Mouse (Mus musculus) forebrain, postnatal 0 days (tissue): ENCODE data around the gene Mlc1. TPM values are rescaled to one million over a fixed set of nuclear protein-coding genes. Genes with fewer than 3 reads are reported as not detected.

Source experiments
- ATAC-seq: fragments of 200-750 bp; cut with Nextera tagmentation; 2 replicates; pipeline ENCODE4 v1.8.0; 2017; ENCODE audit warnings: mild to moderate bottlenecking, moderate library complexity
- DNase-seq: peaks from one replicate; pipeline ENCODE4 v3.0.0-alpha.2; 2015
- H3K27ac ChIP-seq: fragments of 300-500 bp; sonication (generic); 2 replicates; pipeline ENCODE4 v1.5.1; 2014; ENCODE audit warnings: low read depth, mild to moderate bottlenecking, antibody characterized with exemption, low read length, moderate library complexity, mixed read lengths
- H3K27me3 ChIP-seq: fragments of 300-500 bp; sonication (generic); 2 replicates; pipeline ENCODE4 v1.6.1; 2014; ENCODE audit warnings: mild to moderate bottlenecking, low read length, mixed read lengths; ENCODE audit not compliant: insufficient read depth
- H3K36me3 ChIP-seq: fragments of 300-500 bp; sonication (generic); 2 replicates; pipeline ENCODE4 v1.6.1; 2014; ENCODE audit warnings: mild to moderate bottlenecking, moderate library complexity; ENCODE audit not compliant: insufficient read depth
- H3K4me1 ChIP-seq: fragments of 300-500 bp; sonication (generic); 2 replicates; pipeline ENCODE4 v1.6.1; 2014; ENCODE audit warnings: antibody characterized with exemption; ENCODE audit not compliant: insufficient read depth
- H3K4me2 ChIP-seq: fragments of 300-500 bp; sonication (generic); 2 replicates; pipeline ENCODE4 v1.6.1; 2014; ENCODE audit warnings: low read depth, mild to moderate bottlenecking, moderate library complexity
- H3K4me3 ChIP-seq: fragments of 300-500 bp; sonication (generic); 2 replicates; pipeline ENCODE4 v1.5.1; 2014; ENCODE audit warnings: low read depth, low read length, mixed read lengths
- H3K9ac ChIP-seq: fragments of 300-500 bp; sonication (generic); 2 replicates; pipeline ENCODE4 v1.6.1; 2014; ENCODE audit warnings: mild to moderate bottlenecking
- H3K9me3 ChIP-seq: fragments of 300-500 bp; sonication (generic); 2 replicates; pipeline ENCODE4 v1.6.1; 2016; ENCODE audit warnings: low read length
- CTCF ChIP-seq: sonication (generic); IDR thresholded peaks from 2 replicates; pipeline ENCODE4 v1.5.1; 2016; ENCODE audit warnings: antibody characterized with exemption, control low read depth, low read depth
- WGBS: fragments of 180-500 bp; shearing (Covaris S2); extraction: QIAGEN DNeasy Blood & Tissue Kit; methylation state at CpG from one replicate; pipeline ENCODE4 v1.1.7; 2014; 5-methylcytosine and 5-hydroxymethylcytosine counted together
- polyA plus RNA-seq: library from polyadenylated mRNA; unstranded; fragments of >200 nt; fragmentation: Nextera tagmentation; extraction: Ambion mirVana; gene quantifications from 2 replicates; pipeline ENCODE4 v1.2.1, GENCODE M21; 2015
- total RNA-seq: library from RNA; depleted of rRNA; stranded (reverse); fragments of >200 nt; gene quantifications from 2 replicates; pipeline ENCODE4 v1.2.3, GENCODE M21; 2014

Mlc1 gene
- total and polyA plus RNA-seq, 2 experiments from 2014 or later: 69.7 to 86.6 TPM

GRCm38 (mm10) chr15:88964070-88964578 is 14.7 kb downstream of the Mlc1 start:
- Histone ChIP-seq H3K36me3 (no peaks in the 10 kb centered on the region), H3K4me3 (no peak overlapping the region), H3K27me3 (no peaks in the 10 kb centered on the region), H3K4me2 (no peak overlapping the region), H3K9me3 (no peaks in the 10 kb centered on the region), H3K9ac (no peak overlapping the region), H3K27ac (no peak overlapping the region), H3K4me1 (no peaks in the 10 kb centered on the region)
- no peak for TF ChIP-seq CTCF
- DNase-seq (no peak), ATAC-seq (no peak)
- 97% methylated on average over 2 of the region's 2 CpGs for WGBS

DNA sequence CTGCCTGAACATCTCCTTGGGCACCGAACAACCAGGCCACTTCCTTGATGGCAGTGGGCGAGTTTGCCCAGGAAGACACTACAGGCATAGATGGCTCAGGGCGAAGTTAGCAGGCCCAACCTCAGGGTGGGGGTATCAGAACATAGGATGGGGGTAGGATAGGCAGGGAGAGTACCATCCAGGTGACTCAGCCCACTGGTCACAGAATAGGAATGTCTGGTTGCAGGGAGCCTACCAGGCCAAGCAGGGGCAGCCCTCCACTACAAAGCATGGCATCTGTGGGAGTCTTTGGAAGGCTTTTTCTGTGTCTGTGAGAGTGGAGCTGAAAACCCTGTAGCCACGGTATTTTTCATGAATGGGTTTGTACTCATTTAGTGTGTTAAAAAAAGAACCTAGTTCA is 21.3 kb downstream of the Mlc1 start:
- DNase-seq (no peak), ATAC-seq (no peak)
- no peaks in the 10 kb centered on the region for H3K9me3 ChIP-seq
- no peak overlapping the region for H3K4me3 ChIP-seq
- H3K4me2 ChIP-seq: no peak overlapping the region
- H3K27ac ChIP-seq: no peak overlapping the region
- WGBS: 81% methylated on average over 4 of the region's 4 CpGs
- H3K36me3 ChIP-seq: no peaks in the 10 kb centered on the region
- no peak for TF ChIP-seq CTCF
- H3K4me1 ChIP-seq: 0 out of 2 replicates have a peak, but pooled peaks cover 5% of the 10 kb centered on the region
- no peak overlapping the region for H3K9ac ChIP-seq
- H3K27me3 ChIP-seq: no peaks in the 10 kb centered on the region

DNA sequence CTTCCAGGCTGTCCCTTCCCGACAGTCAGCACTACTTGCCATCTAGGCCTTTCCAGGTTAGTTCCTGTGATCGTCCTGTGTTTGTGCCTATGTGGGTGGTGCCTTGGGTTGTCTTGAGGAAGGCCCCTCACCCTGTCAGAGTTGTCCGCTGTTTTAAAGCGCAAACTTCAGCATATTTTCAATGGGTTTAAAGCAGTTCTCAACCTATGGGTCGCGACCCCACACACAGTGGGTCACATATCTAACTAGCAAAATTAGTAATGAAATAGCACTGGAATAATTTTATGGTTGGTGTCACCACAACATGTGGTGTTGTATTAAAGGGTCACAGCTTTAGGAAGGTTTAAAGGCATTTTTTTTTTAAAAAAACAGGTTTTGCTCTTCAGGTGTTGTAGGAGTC is 23.5 kb downstream of the Mlc1 start:
- TF ChIP-seq CTCF: no peak

GRCm38 (mm10) chr15:88954368-88955072 is 24.3 kb downstream of the Mlc1 start, which contains the start of gene Ttll8:
TSS of gene Ttll8 (minus strand) at chr15:88954418.
- H3K4me1 ChIP-seq: 0 out of 2 replicates have a peak, but pooled peaks cover 5% of the 10 kb centered on the region
- H3K27ac ChIP-seq: no peak within 1 kb of the TSS
- H3K4me2 ChIP-seq: peak within 1 kb of the TSS; percentile 90
- ATAC-seq: peak; percentile 89
- no peaks in the 10 kb centered on the region for H3K36me3 ChIP-seq
- H3K9ac ChIP-seq: peak within 1 kb of the TSS; percentile 47
- H3K4me3 ChIP-seq: peak within 1 kb of the TSS; percentile 45
- TF ChIP-seq CTCF: no peak
- 3% methylated on average over 49 of the region's 53 CpGs for WGBS
- no peaks in the 10 kb centered on the region for H3K9me3 ChIP-seq
- DNase-seq: peak; percentile 59
- H3K27me3 ChIP-seq: no peaks in the 10 kb centered on the region

More for the DNA sequence above, 23.5 kb downstream of the Mlc1 start:
- DNase-seq: no peak
- no peak for ATAC-seq
- 86% methylated on average over 6 of the region's 6 CpGs for WGBS
- H3K4me1 ChIP-seq: 0 out of 2 replicates have a peak, but pooled peaks cover 5% of the 10 kb centered on the region
- H3K9me3 ChIP-seq: no peaks in the 10 kb centered on the region
- no peak overlapping the region for H3K9ac ChIP-seq
- no peak overlapping the region for H3K4me3 ChIP-seq
- H3K36me3 ChIP-seq: no peaks in the 10 kb centered on the region
- no peak overlapping the region for H3K4me2 ChIP-seq
- no peak overlapping the region for H3K27ac ChIP-seq
- no peaks in the 10 kb centered on the region for H3K27me3 ChIP-seq

DNA sequence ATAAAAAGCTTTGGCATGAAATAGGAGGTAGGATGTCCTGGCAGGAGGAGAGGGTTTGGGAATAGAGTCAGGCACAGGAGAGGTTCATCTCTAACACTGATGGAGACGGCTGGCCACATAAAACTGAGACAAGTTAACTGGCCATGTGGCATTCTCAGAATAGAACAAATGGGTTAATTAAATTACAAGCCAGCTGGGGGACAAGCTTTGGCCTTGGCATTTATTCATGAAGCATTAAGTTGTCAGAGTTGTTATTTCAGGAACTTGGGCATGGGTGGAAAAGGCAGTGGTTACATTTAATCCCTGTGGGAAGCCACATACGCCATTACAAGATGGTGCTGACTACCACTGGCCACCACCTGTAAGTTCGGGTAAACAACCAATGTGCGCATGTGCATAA is 27.6 kb downstream of the Mlc1 start:
- WGBS: 69% methylated on average over 4 of the region's 4 CpGs
- no peak overlapping the region for H3K4me2 ChIP-seq
- no peaks in the 10 kb centered on the region for H3K36me3 ChIP-seq
- H3K27ac ChIP-seq: no peak overlapping the region
- H3K9me3 ChIP-seq: no peaks in the 10 kb centered on the region
- DNase-seq (no peak), ATAC-seq (no peak)
- H3K27me3 ChIP-seq: no peaks in the 10 kb centered on the region
- 0 out of 2 replicates have a peak, but pooled peaks cover 5% of the 10 kb centered on the region for H3K4me1 ChIP-seq
- H3K4me3 ChIP-seq: no peak overlapping the region
- no peak for TF ChIP-seq CTCF
- H3K9ac ChIP-seq: no peak overlapping the region

DNA sequence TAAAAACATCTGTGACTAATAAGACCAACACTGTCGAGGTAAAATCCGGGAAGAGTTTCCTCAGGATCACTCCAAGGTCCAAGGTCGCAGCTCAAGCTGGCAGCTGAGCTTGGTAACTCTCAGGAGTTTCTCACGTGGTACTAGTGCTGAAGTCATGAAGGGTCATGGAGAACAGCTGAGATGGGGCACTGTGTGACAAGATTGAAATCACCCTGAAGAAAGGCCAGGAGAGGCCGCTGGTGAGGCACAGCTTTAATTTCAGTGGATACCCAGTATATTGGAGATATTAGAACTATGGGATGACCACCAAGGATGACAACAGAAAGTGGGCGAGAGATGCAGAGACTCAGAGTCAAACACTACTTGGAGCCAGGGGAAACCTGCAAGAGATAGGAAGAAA is 32.0 kb downstream of the Mlc1 start:
- Histone ChIP-seq H3K9me3 (no peaks in the 10 kb centered on the region), H3K4me1 (no peaks in the 10 kb centered on the region), H3K36me3 (no peaks in the 10 kb centered on the region), H3K4me2 (no peak overlapping the region), H3K27ac (no peak overlapping the region), H3K4me3 (no peak overlapping the region), H3K9ac (no peak overlapping the region), H3K27me3 (no peaks in the 10 kb centered on the region)
- no peak for TF ChIP-seq CTCF
- 65% methylated on average over 6 of the region's 6 CpGs for WGBS
- DNase-seq: no peak
- ATAC-seq: no peak

- DNase-seq (peak; percentile 43), ATAC-seq (no peak)
- no peak overlapping the region for H3K9ac ChIP-seq
- H3K4me2 ChIP-seq: no peak overlapping the region
- 59% methylated on average over 5 of the region's 5 CpGs for WGBS
- H3K27me3 ChIP-seq: no peaks in the 10 kb centered on the region
- H3K9me3 ChIP-seq: no peaks in the 10 kb centered on the region
- no peak for TF ChIP-seq CTCF
- H3K4me1 ChIP-seq: no peaks in the 10 kb centered on the region
- no peaks in the 10 kb centered on the region for H3K36me3 ChIP-seq
- no peak overlapping the region for H3K4me3 ChIP-seq
- H3K27ac ChIP-seq: no peak overlapping the region
Measured at GRCm38 (mm10) chr15:88943896-88944551, 34.8 kb downstream of the Mlc1 start.
